Mouse (Mus musculus) heart, adult 2 months (tissue): ENCODE results near the gene Slc50a1.

Source experiments
- CTCF ChIP-seq: fragments of 200-600 bp; IDR thresholded peaks from 2 replicates; pipeline ENCODE4 v1.8.1; 2022; ENCODE audit warnings: antibody characterized with exemption, mild to moderate bottlenecking, moderate library complexity
- POLR2A ChIP-seq: fragments of 200-500 bp; IDR thresholded peaks from 2 replicates; pipeline ENCODE4 v1.6.1; 2011; ENCODE audit warnings: mild to moderate bottlenecking, low read depth, low read length, control low read depth; ENCODE audit not compliant: insufficient read depth

DNA sequence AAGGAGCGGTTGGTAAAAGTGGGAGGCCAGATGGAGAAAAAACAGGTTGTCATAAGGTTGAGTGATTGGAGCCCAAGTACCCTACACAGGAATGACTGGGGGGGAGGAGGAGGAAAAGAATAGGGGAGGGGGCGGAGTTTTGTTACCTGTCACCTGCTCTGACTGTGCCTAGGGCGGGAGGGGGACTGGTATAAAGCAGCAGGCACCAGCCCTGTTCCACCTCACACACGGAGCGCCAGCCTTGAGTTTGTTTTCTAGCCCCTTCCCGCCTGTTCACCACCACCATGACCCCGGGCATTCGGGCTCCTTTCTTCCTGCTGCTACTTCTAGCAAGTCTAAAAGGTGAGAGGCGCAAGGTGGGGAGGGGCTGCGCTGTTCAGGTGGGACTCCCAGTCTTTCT, 41.5 kb downstream of the Slc50a1 start, which contains the start of gene Muc1:
- TF ChIP-seq POLR2A: no peak
- no peak for TF ChIP-seq CTCF
